Mouse (Mus musculus): ENCODE measurements around the gene Gpx6. TPM values are rescaled to one million over a fixed set of nuclear protein-coding genes. Genes with fewer than 3 reads are reported as not detected.

The Gpx6 gene
- polyA plus RNA-seq, 2 experiments = 0.19 to 0.63 TPM

- H3K9ac ChIP-seq (ENCODE audit: low read depth, low read length, severe bottlenecking) = peak overlapping the region; percentile 38; the same call in 1 of the 2 replicates
- H3K27me3 ChIP-seq (ENCODE audit: control insufficient read depth, insufficient read depth, low read length) = 0 out of 2 replicates have a peak, but pooled peaks cover 2% of the 10 kb centered on the region
- 9% methylated on average over 8 of the region's 8 CpGs for WGBS
- no peaks in the 10 kb centered on the region for H3K9me3 ChIP-seq (ENCODE audit: control insufficient read depth, low read length)
- H3K36me3 ChIP-seq (ENCODE audit: control insufficient read depth, insufficient read depth, low read length) = no peaks in the 10 kb centered on the region
- H3K4me1 ChIP-seq (ENCODE audit: control insufficient read depth, insufficient read depth, low read length) = no peaks in the 10 kb centered on the region
- peak overlapping the region; percentile 58 for H3K4me2 ChIP-seq (replicated peaks; ENCODE audit: low read depth, low read length, severe bottlenecking)
- no peak for TF ChIP-seq POLR2A (IDR thresholded peaks at IDR 0.05; ENCODE audit: borderline replicate concordance, extremely low read depth, insufficient read depth, insufficient read length)
- H3K27ac ChIP-seq (replicated peaks; ENCODE audit: low read depth, low read length) = no peak overlapping the region
- ATAC-seq (ENCODE audit: low FRiP score, low read depth) (no peak), DNase-seq (ENCODE audit: low spot score) (no peak)
- peak overlapping the region; percentile 44 for H3K4me3 ChIP-seq (replicated peaks; ENCODE audit: low read length)
Measured at GRCm38 (mm10) chr13:21279076-21279475, 32.8 kb upstream of the Gpx6 start.

- Histone ChIP-seq H3K27ac (replicated peaks; ENCODE audit: low read depth, low read length) (no peak overlapping the region), H3K36me3 (ENCODE audit: control insufficient read depth, insufficient read depth, low read length) (no peaks in the 10 kb centered on the region), H3K9ac (ENCODE audit: low read depth, low read length, severe bottlenecking) (peak overlapping the region; percentile 38; the same call in 1 of the 2 replicates), H3K27me3 (ENCODE audit: control insufficient read depth, insufficient read depth, low read length) (0 out of 2 replicates have a peak, but pooled peaks cover 2% of the 10 kb centered on the region), H3K4me2 (replicated peaks; ENCODE audit: low read depth, low read length, severe bottlenecking) (peak overlapping the region; percentile 58), H3K4me3 (replicated peaks; ENCODE audit: low read length) (peak overlapping the region; percentile 44), H3K9me3 (ENCODE audit: control insufficient read depth, low read length) (no peaks in the 10 kb centered on the region), H3K4me1 (ENCODE audit: control insufficient read depth, insufficient read depth, low read length) (no peaks in the 10 kb centered on the region)
- TF ChIP-seq POLR2A (IDR thresholded peaks at IDR 0.05; ENCODE audit: borderline replicate concordance, extremely low read depth, insufficient read depth, insufficient read length) = no peak
- WGBS = under 1% methylated on average over 13 of the region's 13 CpGs
- DNase-seq (ENCODE audit: low spot score) (peak; percentile 94), ATAC-seq (ENCODE audit: low FRiP score, low read depth) (peak; percentile 83)
Measured at GRCm38 (mm10) chr13:21279559-21279958, 32.4 kb upstream of the Gpx6 start.

GRCm38 (mm10) chr13:21292631-21293030 lies 19.3 kb upstream of the Gpx6 start, which contains the start of gene Gpx5:
TSS of gene Gpx5 (minus strand) at chr13:21292731.
- DNase-seq (ENCODE audit: low spot score) (no peak), ATAC-seq (ENCODE audit: low FRiP score, low read depth) (no peak)
- Histone ChIP-seq H3K4me2 (replicated peaks; ENCODE audit: low read depth, low read length, severe bottlenecking) (no peak within 1 kb of the TSS), H3K36me3 (ENCODE audit: control insufficient read depth, insufficient read depth, low read length) (no peaks in the 10 kb centered on the region), H3K9me3 (ENCODE audit: control insufficient read depth, low read length) (no peaks in the 10 kb centered on the region), H3K9ac (ENCODE audit: low read depth, low read length, severe bottlenecking) (no peak within 1 kb of the TSS), H3K4me1 (ENCODE audit: control insufficient read depth, insufficient read depth, low read length) (no peaks in the 10 kb centered on the region), H3K27ac (replicated peaks; ENCODE audit: low read depth, low read length) (no peak within 1 kb of the TSS), H3K27me3 (ENCODE audit: control insufficient read depth, insufficient read depth, low read length) (no peaks in the 10 kb centered on the region), H3K4me3 (replicated peaks; ENCODE audit: low read length) (no peak within 1 kb of the TSS)
- no peak for TF ChIP-seq POLR2A (IDR thresholded peaks at IDR 0.05; ENCODE audit: borderline replicate concordance, extremely low read depth, insufficient read depth, insufficient read length)
- WGBS = 93% methylated on average over 6 of the region's 6 CpGs

GRCm38 (mm10) chr13:21298557-21298956 lies 13.4 kb upstream of the Gpx6 start:
- Histone ChIP-seq H3K9ac (ENCODE audit: low read depth, low read length, severe bottlenecking) (no peak overlapping the region), H3K4me3 (replicated peaks; ENCODE audit: low read length) (no peak overlapping the region), H3K27ac (replicated peaks; ENCODE audit: low read depth, low read length) (no peak overlapping the region), H3K4me2 (replicated peaks; ENCODE audit: low read depth, low read length, severe bottlenecking) (no peak overlapping the region), H3K27me3 (ENCODE audit: control insufficient read depth, insufficient read depth, low read length) (no peaks in the 10 kb centered on the region), H3K9me3 (ENCODE audit: control insufficient read depth, low read length) (no peaks in the 10 kb centered on the region), H3K4me1 (ENCODE audit: control insufficient read depth, insufficient read depth, low read length) (no peaks in the 10 kb centered on the region), H3K36me3 (ENCODE audit: control insufficient read depth, insufficient read depth, low read length) (no peaks in the 10 kb centered on the region)
- TF ChIP-seq POLR2A (IDR thresholded peaks at IDR 0.05; ENCODE audit: borderline replicate concordance, extremely low read depth, insufficient read depth, insufficient read length) = no peak
- 38% methylated on average over 3 of the region's 3 CpGs for WGBS
- ATAC-seq (ENCODE audit: low FRiP score, low read depth) (no peak), DNase-seq (ENCODE audit: low spot score) (no peak)

GRCm38 (mm10) chr13:21304483-21305066 lies 7.3 kb upstream of the Gpx6 start:
- no peak for ATAC-seq (ENCODE audit: low FRiP score, low read depth)
- WGBS = 34% methylated on average over 3 of the region's 3 CpGs
- Histone ChIP-seq H3K27me3 (ENCODE audit: control insufficient read depth, insufficient read depth, low read length) (no peaks in the 10 kb centered on the region), H3K4me3 (replicated peaks; ENCODE audit: low read length) (no peak overlapping the region), H3K4me2 (replicated peaks; ENCODE audit: low read depth, low read length, severe bottlenecking) (no peak overlapping the region), H3K9ac (ENCODE audit: low read depth, low read length, severe bottlenecking) (no peak overlapping the region), H3K4me1 (ENCODE audit: control insufficient read depth, insufficient read depth, low read length) (no peaks in the 10 kb centered on the region), H3K27ac (replicated peaks; ENCODE audit: low read depth, low read length) (no peak overlapping the region), H3K36me3 (ENCODE audit: control insufficient read depth, insufficient read depth, low read length) (no peaks in the 10 kb centered on the region), H3K9me3 (ENCODE audit: control insufficient read depth, low read length) (no peaks in the 10 kb centered on the region)
- no peak for DNase-seq (ENCODE audit: low spot score)
- TF ChIP-seq POLR2A (IDR thresholded peaks at IDR 0.05; ENCODE audit: borderline replicate concordance, extremely low read depth, insufficient read depth, insufficient read length) = no peak
